24 mouse cellular contexts compared by ENCODE assay signal in genomic region chr3:37144979-37145378, GRCm38 (mm10). TPM values are rescaled to one million over a fixed set of nuclear protein-coding genes. Genes with fewer than 3 reads are reported as not detected.
DNase-seq lines count a peak whose midpoint lies in the region; ATAC-seq and TF ChIP-seq lines count a peak whose summit lies in the region.
"Had no signal": no experiment of that assay in that cellular context is flagged by ENCODE, and none has a peak within 500 bp of the region (broad histone marks: within the 10 kb centered on the region; RNA-seq: fewer than 3 reads in every experiment).

No protein-coding gene starts in this region.

- H3K4me1 ChIP-seq in kidney, postnatal 0 days (replicated peaks; ENCODE audit: insufficient read depth, low read length) = no peaks in the 10 kb centered on the region
- peaks cover 12% of the 10 kb centered on the region for H3K4me1 ChIP-seq in kidney, embryonic 15.5 days
- peaks cover 5% of the 10 kb centered on the region for H3K4me1 ChIP-seq in lung, embryonic 15.5 days
- H3K4me1 ChIP-seq in lung, postnatal 0 days (ENCODE audit: insufficient read depth, low read depth, low read length) = no peaks in the 10 kb centered on the region
- H3K4me1 ChIP-seq: embryonic facial prominence, embryonic 10.5 days; embryonic facial prominence, embryonic 12.5 days; forebrain, embryonic 13.5 days; forebrain, embryonic 15.5 days had no signal

- H3K9ac ChIP-seq in kidney, postnatal 0 days (ENCODE audit: low read depth, low read length) = no peak overlapping the region
- H3K9ac ChIP-seq in kidney, embryonic 15.5 days = no peak overlapping the region
- no peak overlapping the region for H3K9ac ChIP-seq in lung, embryonic 15.5 days
- H3K9ac ChIP-seq in lung, postnatal 0 days (replicated peaks; ENCODE audit: low read depth) = no peak overlapping the region
- H3K9ac ChIP-seq: embryonic facial prominence, embryonic 12.5 days; forebrain, embryonic 13.5 days; forebrain, embryonic 15.5 days had no signal

- no peak for ATAC-seq in kidney, postnatal 0 days (replicated peaks; ENCODE audit: low FRiP score, low read depth)
- no peak for ATAC-seq in kidney, embryonic 15.5 days (replicated peaks; ENCODE audit: low FRiP score)
- ATAC-seq in lung, embryonic 15.5 days (ENCODE audit: borderline replicate concordance, extremely low read depth, low FRiP score, low TSS enrichment) = peak; percentile 46; the same call in 1 of the 2 replicates
- no peak for ATAC-seq in lung, postnatal 0 days
- ATAC-seq: activated CD4-positive, CD25-positive, alpha-beta regulatory T cell, adult 4 months; CD4-positive, CD25-positive, alpha-beta regulatory T cell, adult 4 months; forebrain, embryonic 13.5 days; forebrain, embryonic 15.5 days; Patski had no signal

- TF ChIP-seq EP300 in lung, postnatal 0 days (IDR thresholded peaks at IDR 0.05) = no peak

- no peaks in the 10 kb centered on the region for H3K36me3 ChIP-seq in kidney, postnatal 0 days (ENCODE audit: insufficient read depth, low read length)
- H3K36me3 ChIP-seq in kidney, embryonic 15.5 days = no peaks in the 10 kb centered on the region
- no peaks in the 10 kb centered on the region for H3K36me3 ChIP-seq in lung, embryonic 15.5 days
- H3K36me3 ChIP-seq in lung, postnatal 0 days (ENCODE audit: insufficient read depth, low read length) = no peaks in the 10 kb centered on the region
- H3K36me3 ChIP-seq: embryonic facial prominence, embryonic 10.5 days; embryonic facial prominence, embryonic 12.5 days; forebrain, embryonic 15.5 days; G1E had no signal

- peak; percentile 56 for DNase-seq in kidney, postnatal 0 days (ENCODE audit: low spot score)
- no peak for DNase-seq in lung, postnatal 25 days (ENCODE audit: low spot score)
- peak; percentile 15 for DNase-seq in lung, postnatal 0 days (ENCODE audit: low spot score)
- DNase-seq in lung, postnatal 14 days = no peak
- DNase-seq: adrenal gland, adult 8-10 months; adrenal gland, postnatal 14 days; adrenal gland, postnatal 36 days; B cell, adult 2 months; cerebellum, adult 11-12 months; cerebellum, adult 2 months; cerebellum, adult 9-10 months; cerebellum, postnatal 10 days; cerebellum, postnatal 25 days had no signal

- TF ChIP-seq CTCF in kidney, postnatal 0 days (IDR thresholded peaks at IDR 0.05; ENCODE audit: low read depth) = no peak
- no peak for TF ChIP-seq CTCF in lung, postnatal 0 days (IDR thresholded peaks at IDR 0.05)

- WGBS in kidney, postnatal 0 days = 22% methylated on average over 1 of the region's 1 CpGs
- WGBS in kidney, embryonic 15.5 days = 15% methylated on average over 1 of the region's 1 CpGs
- WGBS in lung, embryonic 15.5 days = 15% methylated on average over 1 of the region's 1 CpGs
- 10% methylated on average over 1 of the region's 1 CpGs for whole genome bisulfite sequencing in lung, postnatal 0 days

- no peak overlapping the region for H3K27ac ChIP-seq in kidney, postnatal 0 days
- H3K27ac ChIP-seq in kidney, embryonic 15.5 days = no peak overlapping the region
- H3K27ac ChIP-seq in lung, embryonic 15.5 days = no peak overlapping the region
- no peak overlapping the region for H3K27ac ChIP-seq in lung, postnatal 0 days (ENCODE audit: low read length)
- H3K27ac ChIP-seq: embryonic facial prominence, embryonic 10.5 days; embryonic facial prominence, embryonic 12.5 days; forebrain, embryonic 13.5 days; forebrain, embryonic 15.5 days had no signal

- no peaks in the 10 kb centered on the region for H3K9me3 ChIP-seq in kidney, postnatal 0 days (replicated peaks; ENCODE audit: low read length)
- H3K9me3 ChIP-seq in kidney, embryonic 15.5 days (replicated peaks) = no peaks in the 10 kb centered on the region
- no peaks in the 10 kb centered on the region for H3K9me3 ChIP-seq in lung, embryonic 15.5 days
- H3K9me3 ChIP-seq in lung, postnatal 0 days (ENCODE audit: low read length) = no peaks in the 10 kb centered on the region
- H3K9me3 ChIP-seq: embryonic facial prominence, embryonic 10.5 days; embryonic facial prominence, embryonic 12.5 days; forebrain, embryonic 13.5 days; forebrain, embryonic 15.5 days; G1E had no signal

- H3K27me3 ChIP-seq in kidney, postnatal 0 days (ENCODE audit: insufficient read depth, low read length) = no peaks in the 10 kb centered on the region
- H3K27me3 ChIP-seq in kidney, embryonic 15.5 days = no peaks in the 10 kb centered on the region
- no peaks in the 10 kb centered on the region for H3K27me3 ChIP-seq in lung, embryonic 15.5 days
- no peaks in the 10 kb centered on the region for H3K27me3 ChIP-seq in lung, postnatal 0 days (replicated peaks; ENCODE audit: insufficient read depth, low read length)
- H3K27me3 ChIP-seq: CH12.LX; embryonic facial prominence, embryonic 12.5 days; forebrain, embryonic 13.5 days; forebrain, embryonic 15.5 days had no signal

- no peak overlapping the region for H3K4me2 ChIP-seq in kidney, postnatal 0 days (ENCODE audit: low read length)
- no peak overlapping the region for H3K4me2 ChIP-seq in kidney, embryonic 15.5 days
- no peak overlapping the region for H3K4me2 ChIP-seq in lung, embryonic 15.5 days
- H3K4me2 ChIP-seq in lung, postnatal 0 days (replicated peaks; ENCODE audit: low read depth, low read length) = no peak overlapping the region
- H3K4me2 ChIP-seq: embryonic facial prominence, embryonic 12.5 days; forebrain, embryonic 13.5 days; forebrain, embryonic 15.5 days had no signal

- no peak overlapping the region for H3K4me3 ChIP-seq in kidney, postnatal 0 days (replicated peaks; ENCODE audit: low read depth, low read length)
- H3K4me3 ChIP-seq in kidney, embryonic 15.5 days (replicated peaks) = no peak overlapping the region
- no peak overlapping the region for H3K4me3 ChIP-seq in lung, embryonic 15.5 days
- no peak overlapping the region for H3K4me3 ChIP-seq in lung, postnatal 0 days (ENCODE audit: low read depth, low read length)
- H3K4me3 ChIP-seq: embryonic facial prominence, embryonic 10.5 days; embryonic facial prominence, embryonic 12.5 days; forebrain, embryonic 13.5 days; forebrain, embryonic 15.5 days had no signal

RNA-seq across cellular contexts. Expression of gene Il2, which starts 19.2 kb away (rescaled TPM):
- polyA plus RNA-seq in kidney, postnatal 0 days (2015; fragmentation: Nextera tagmentation; extraction: Ambion mirVana) = 0.46 and 0.61 TPM in 2 replicates
- 0.28 TPM in 1 of 2 replicates, not detected in the other for polyA plus RNA-seq in kidney, embryonic 15.5 days (2015; fragmentation: Nextera tagmentation; extraction: Ambion mirVana)
- polyA plus RNA-seq in lung, embryonic 15.5 days (2015; fragmentation: Nextera tagmentation; extraction: Ambion mirVana) = 0.29 and 0.31 TPM in 2 replicates
- 0.25 and 0.37 TPM in 2 replicates for polyA plus RNA-seq in lung, postnatal 0 days (2015; fragmentation: Nextera tagmentation; extraction: Ambion mirVana)
- polyA plus RNA-seq: G1E had no signal

Comparison
In these comparisons a context has a peak if more than half of its experiments do, and no peak if none do; other contexts are left out.
1. DNase-seq: peak in kidney, postnatal 0 days (single experiment) and lung, postnatal 0 days (single experiment); none in lung, postnatal 25 days (single experiment) and lung, postnatal 14 days (single experiment).